Mouse (Mus musculus): Measurements from ENCODE around the gene Mgll.

Gene Mgll

GRCm38 (mm10) chr6:88746271-88746670 is 22.1 kb downstream of the Mgll start:
- no peak for DNase-seq

- DNase-seq, result no peak
Observed at GRCm38 (mm10) chr6:88747296-88748040, 23.3 kb downstream of the Mgll start.

GRCm38 (mm10) chr6:88750884-88751283 is 26.7 kb downstream of the Mgll start:
- DNase-seq, result no peak

- DNase-seq, result peak in 1 of 2 experiments; percentile 44
Observed at GRCm38 (mm10) chr6:88752711-88753219, 28.6 kb downstream of the Mgll start.

- no peak for DNase-seq
Observed at GRCm38 (mm10) chr6:88753578-88753977, 29.4 kb downstream of the Mgll start.

GRCm38 (mm10) chr6:88756992-88757391 is 32.8 kb downstream of the Mgll start:
- DNase-seq, result no peak

- no peak for DNase-seq
Observed at GRCm38 (mm10) chr6:88758074-88758473, 33.9 kb downstream of the Mgll start.

- no peak for DNase-seq
Observed at GRCm38 (mm10) chr6:88758568-88759522, 34.6 kb downstream of the Mgll start.

- DNase-seq, result peak; percentile 97 to 98
Observed at GRCm38 (mm10) chr6:88759793-88760453, 35.7 kb downstream of the Mgll start.

- DNase-seq, result peak in 1 of 2 experiments; percentile 40
Observed at GRCm38 (mm10) chr6:88760935-88761635, 36.9 kb downstream of the Mgll start.

- DNase-seq, result no peak
Observed at GRCm38 (mm10) chr6:88761684-88762439, 37.6 kb downstream of the Mgll start.

- DNase-seq, result no peak
Observed at GRCm38 (mm10) chr6:88762440-88763196, 38.4 kb downstream of the Mgll start.

- no peak for DNase-seq
Observed at GRCm38 (mm10) chr6:88763518-88764077, 39.4 kb downstream of the Mgll start.

GRCm38 (mm10) chr6:88764281-88764680 is 40.1 kb downstream of the Mgll start:
- DNase-seq, result no peak

- no peak for DNase-seq
Observed at GRCm38 (mm10) chr6:88767740-88768139, 43.5 kb downstream of the Mgll start.

GRCm38 (mm10) chr6:88769723-88770122 is 45.5 kb downstream of the Mgll start:
- DNase-seq, result no peak

- DNase-seq, result no peak
Observed at GRCm38 (mm10) chr6:88770300-88770904, 46.2 kb downstream of the Mgll start.

- DNase-seq, result no peak
Observed at GRCm38 (mm10) chr6:88770981-88771380, 46.8 kb downstream of the Mgll start.

- DNase-seq, result no peak
Observed at GRCm38 (mm10) chr6:88772041-88772440, 47.8 kb downstream of the Mgll start.

- no peak for DNase-seq
Observed at GRCm38 (mm10) chr6:88774055-88774454, 49.8 kb downstream of the Mgll start.

Data from cerebellum, postnatal 36 days (tissue).